Mouse (Mus musculus) left cerebral cortex, postnatal 36 days (tissue): ENCODE data around the gene Ttf1. TPM values are rescaled to one million over a fixed set of nuclear protein-coding genes. Genes with fewer than 3 reads are reported as not detected.
A peak's percentile ranks its signal among the peaks of the same experiment; 100 is the strongest.
"Not testable (repeated sequence)": the region's sequence is repeated elsewhere in the genome, so short reads cannot be mapped to it uniquely, and the experiment has no call there.

Experiments
- DNase-seq, 2 experiments: peaks; one replicate each; pipeline ENCODE4 v3.0.0; 2021 to 2022; ENCODE audit warnings: low spot score in 2 of 2, mixed read lengths in 1 of 2
- intact Hi-C: fragments of 180-260 bp; cut with DNase I; formaldehyde crosslinking; loops from one replicate; pipeline ENCODE4 v1.15.1; 2025
- total RNA-seq, 2 experiments: library from RNA; stranded (reverse); gene quantifications; 2 replicates each; pipeline ENCODE4 v1.2.3; 2021

The Ttf1 gene
- total RNA-seq, 2 experiments from 2014 or later = 8.8 to 12.0 TPM

- intact Hi-C loops = loop anchor here (1.0 to 5.0 kb wide), 3 partner anchors 77 to 302 kb away; no protein-coding TSS in a partner anchor
- DNase-seq = peak; percentile 35 to 63
These were observed 6.1 kb upstream of the Ttf1 start for GRCm38 (mm10) chr2:29053802-29054544.

- DNase-seq = no peak
- intact Hi-C loops = loop anchor here (5.0 kb wide), 2 partner anchors 77 to 302 kb away; no protein-coding TSS in a partner anchor
These were observed 5.5 kb upstream of the Ttf1 start for GRCm38 (mm10) chr2:29054545-29054935.

GRCm38 (mm10) chr2:29054991-29055390 is 5.1 kb upstream of the Ttf1 start, which contains the start of gene Cfap77:
Gene Cfap77, minus strand, starts transcription at chr2:29055066.
- intact Hi-C loops = loop anchor here (5.0 kb wide), 2 partner anchors 78 to 303 kb away; no protein-coding TSS in a partner anchor
- DNase-seq = peak; percentile 14 to 19

- no peak for DNase-seq
- intact Hi-C loops = no loop called here
These were observed 5.7 kb downstream of the Ttf1 start for GRCm38 (mm10) chr2:29065796-29066195.

- DNase-seq = no peak
- intact Hi-C loops = no loop called here
These were observed 6.3 kb downstream of the Ttf1 start for GRCm38 (mm10) chr2:29066410-29066809.

GRCm38 (mm10) chr2:29074676-29075075 is 14.6 kb downstream of the Ttf1 start:
- intact Hi-C loops = no loop called here
- DNase-seq = no peak

- intact Hi-C loops = no loop called here
- no peak for DNase-seq
These were observed 15.4 kb downstream of the Ttf1 start for GRCm38 (mm10) chr2:29075331-29076070.

GRCm38 (mm10) chr2:29076226-29076625 is 16.2 kb downstream of the Ttf1 start:
- DNase-seq = no peak
- intact Hi-C loops = no loop called here

- intact Hi-C loops = no loop called here
- DNase-seq = no peak
These were observed 21.9 kb downstream of the Ttf1 start for GRCm38 (mm10) chr2:29081965-29082364.

GRCm38 (mm10) chr2:29086026-29086425 is 26.0 kb downstream of the Ttf1 start:
- intact Hi-C loops = no loop called here
- DNase-seq = no peak

- intact Hi-C loops, DNase-seq: not testable (repeated sequence)
These were observed 29.2 kb downstream of the Ttf1 start for GRCm38 (mm10) chr2:29089276-29089675.

GRCm38 (mm10) chr2:29095674-29096073 is 35.6 kb downstream of the Ttf1 start:
- intact Hi-C loops = no loop called here
- no peak for DNase-seq

GRCm38 (mm10) chr2:29096751-29097150 is 36.7 kb downstream of the Ttf1 start:
- intact Hi-C loops = no loop called here
- DNase-seq = no peak

GRCm38 (mm10) chr2:29097465-29097864 is 37.4 kb downstream of the Ttf1 start:
- DNase-seq = no peak
- intact Hi-C loops = no loop called here

GRCm38 (mm10) chr2:29097955-29098354 is 37.9 kb downstream of the Ttf1 start:
- intact Hi-C loops = not testable (repeated sequence)

GRCm38 (mm10) chr2:29098786-29099185 is 38.7 kb downstream of the Ttf1 start:
- DNase-seq = no peak
- intact Hi-C loops = no loop called here

More at GRCm38 (mm10) chr2:29097955-29098354, 37.9 kb downstream of the Ttf1 start:
- DNase-seq = not testable (repeated sequence)

GRCm38 (mm10) chr2:29099646-29100045 is 39.6 kb downstream of the Ttf1 start:
- DNase-seq = no peak
- intact Hi-C loops = no loop called here

- intact Hi-C loops = no loop called here
- no peak for DNase-seq
These were observed 40.9 kb downstream of the Ttf1 start for GRCm38 (mm10) chr2:29100822-29101534.

- DNase-seq, intact Hi-C loops: not testable (repeated sequence)
These were observed 42.6 kb downstream of the Ttf1 start for GRCm38 (mm10) chr2:29102416-29103377.
